Mouse (Mus musculus): ENCODE data around the gene Foxp4. TPM values are rescaled to one million over a fixed set of nuclear protein-coding genes. Genes with fewer than 3 reads are reported as not detected.

Gene Foxp4
- polyA plus RNA-seq, 1 experiment = 194 TPM

GRCm38 (mm10) chr17:47948753-47949152 lies 24.3 kb upstream of the Foxp4 start:
- WGBS = 34% methylated on average over 5 of the region's 5 CpGs
- Histone ChIP-seq H3K36me3 (ENCODE audit: control insufficient read depth, insufficient read depth, low read length) (no peaks in the 10 kb centered on the region), H3K27me3 (ENCODE audit: control insufficient read depth, insufficient read depth, low read length) (no peaks in the 10 kb centered on the region), H3K27ac (ENCODE audit: control insufficient read depth, insufficient read depth, low read length) (no peak overlapping the region), H3K4me1 (replicated peaks; ENCODE audit: control insufficient read depth, insufficient read depth, low read length) (0 out of 2 replicates have a peak, but pooled peaks cover 5% of the 10 kb centered on the region), H3K4me3 (ENCODE audit: control insufficient read depth, insufficient read depth, low read length) (no peak overlapping the region)
- DNase-seq = no peak
- TF ChIP-seq POLR2A (IDR thresholded peaks at IDR 0.05; ENCODE audit: control insufficient read depth, extremely low read depth, insufficient read depth, low read length, poor library complexity) (no peak), CTCF (IDR thresholded peaks at IDR 0.05; ENCODE audit: borderline replicate concordance, control insufficient read depth, extremely low read depth, insufficient read depth, low read length, poor library complexity) (no peak)

GRCm38 (mm10) chr17:47946921-47947420 lies 22.5 kb upstream of the Foxp4 start:
- H3K27ac ChIP-seq (ENCODE audit: control insufficient read depth, insufficient read depth, low read length) = no peak overlapping the region
- H3K4me3 ChIP-seq (ENCODE audit: control insufficient read depth, insufficient read depth, low read length) = no peak overlapping the region
- H3K27me3 ChIP-seq (ENCODE audit: control insufficient read depth, insufficient read depth, low read length) = no peaks in the 10 kb centered on the region
- DNase-seq = no peak
- TF ChIP-seq CTCF (IDR thresholded peaks at IDR 0.05; ENCODE audit: borderline replicate concordance, control insufficient read depth, extremely low read depth, insufficient read depth, low read length, poor library complexity) (no peak), POLR2A (IDR thresholded peaks at IDR 0.05; ENCODE audit: control insufficient read depth, extremely low read depth, insufficient read depth, low read length, poor library complexity) (no peak)
- H3K36me3 ChIP-seq (ENCODE audit: control insufficient read depth, insufficient read depth, low read length) = no peaks in the 10 kb centered on the region
- WGBS = 46% methylated on average over 14 of the region's 14 CpGs
- 0 out of 2 replicates have a peak, but pooled peaks cover 5% of the 10 kb centered on the region for H3K4me1 ChIP-seq (replicated peaks; ENCODE audit: control insufficient read depth, insufficient read depth, low read length)

- no peaks in the 10 kb centered on the region for H3K36me3 ChIP-seq (ENCODE audit: control insufficient read depth, insufficient read depth, low read length)
- 0 out of 2 replicates have a peak, but pooled peaks cover 5% of the 10 kb centered on the region for H3K4me1 ChIP-seq (replicated peaks; ENCODE audit: control insufficient read depth, insufficient read depth, low read length)
- TF ChIP-seq CTCF (IDR thresholded peaks at IDR 0.05; ENCODE audit: borderline replicate concordance, control insufficient read depth, extremely low read depth, insufficient read depth, low read length, poor library complexity) (no peak), POLR2A (IDR thresholded peaks at IDR 0.05; ENCODE audit: control insufficient read depth, extremely low read depth, insufficient read depth, low read length, poor library complexity) (no peak)
- DNase-seq = no peak
- WGBS = 90% methylated on average over 3 of the region's 3 CpGs
- H3K27me3 ChIP-seq (ENCODE audit: control insufficient read depth, insufficient read depth, low read length) = no peaks in the 10 kb centered on the region
- H3K27ac ChIP-seq (ENCODE audit: control insufficient read depth, insufficient read depth, low read length) = no peak overlapping the region
- no peak overlapping the region for H3K4me3 ChIP-seq (ENCODE audit: control insufficient read depth, insufficient read depth, low read length)
These were observed 21.7 kb upstream of the Foxp4 start for GRCm38 (mm10) chr17:47946111-47946510.

DNA sequence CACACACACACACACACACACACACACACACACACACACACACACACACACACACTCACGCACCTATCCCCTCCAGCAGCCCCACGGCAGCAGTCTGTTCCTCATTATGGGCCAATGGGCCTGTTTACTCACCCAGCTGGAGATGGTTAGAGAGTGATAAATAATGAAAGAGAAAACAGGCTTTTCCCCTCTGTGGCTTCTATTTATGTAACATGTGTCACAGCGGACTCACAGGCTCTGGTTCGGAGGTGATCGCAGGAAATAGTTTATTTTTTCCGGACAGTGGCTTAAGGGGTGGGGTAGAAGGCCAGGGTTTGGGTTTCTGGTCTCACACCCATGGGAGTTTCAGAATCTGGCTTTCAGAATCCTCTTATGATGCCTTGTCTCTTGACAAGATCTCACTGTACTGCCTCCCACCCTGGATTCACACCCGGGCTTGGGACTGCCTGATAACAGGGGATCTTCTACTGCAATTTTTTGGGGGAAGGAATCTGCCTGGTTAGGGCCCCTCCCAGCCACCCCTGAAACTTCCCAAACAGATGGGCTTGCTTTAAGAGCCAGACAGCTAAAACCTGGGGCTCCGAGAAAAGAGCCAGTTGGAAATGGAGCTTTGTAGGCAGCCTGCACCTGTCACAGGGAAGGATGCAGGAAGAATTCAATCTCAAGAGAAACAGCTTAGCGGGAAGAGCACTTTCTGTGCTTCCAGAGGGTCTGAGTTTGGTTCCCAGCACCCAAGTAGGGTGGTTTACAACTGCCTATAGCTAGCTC lies 18.8 kb upstream of the Foxp4 start:
- DNase-seq = no peak
- 38% methylated on average over 9 of the region's 9 CpGs for WGBS

GRCm38 (mm10) chr17:47942008-47942407 lies 17.6 kb upstream of the Foxp4 start:
- Histone ChIP-seq H3K4me3 (ENCODE audit: control insufficient read depth, insufficient read depth, low read length) (no peak overlapping the region), H3K27ac (ENCODE audit: control insufficient read depth, insufficient read depth, low read length) (no peak overlapping the region), H3K27me3 (ENCODE audit: control insufficient read depth, insufficient read depth, low read length) (no peaks in the 10 kb centered on the region), H3K4me1 (replicated peaks; ENCODE audit: control insufficient read depth, insufficient read depth, low read length) (0 out of 2 replicates have a peak, but pooled peaks cover 5% of the 10 kb centered on the region), H3K36me3 (ENCODE audit: control insufficient read depth, insufficient read depth, low read length) (no peaks in the 10 kb centered on the region)
- 94% methylated on average over 4 of the region's 4 CpGs for WGBS
- no peak for DNase-seq
- TF ChIP-seq POLR2A (IDR thresholded peaks at IDR 0.05; ENCODE audit: control insufficient read depth, extremely low read depth, insufficient read depth, low read length, poor library complexity) = no peak
- no peak for TF ChIP-seq CTCF (IDR thresholded peaks at IDR 0.05; ENCODE audit: borderline replicate concordance, control insufficient read depth, extremely low read depth, insufficient read depth, low read length, poor library complexity)

More for the DNA sequence above, 18.8 kb upstream of the Foxp4 start:
- no peak overlapping the region for H3K4me3 ChIP-seq (ENCODE audit: control insufficient read depth, insufficient read depth, low read length)
- H3K36me3 ChIP-seq (ENCODE audit: control insufficient read depth, insufficient read depth, low read length) = no peaks in the 10 kb centered on the region
- H3K4me1 ChIP-seq (replicated peaks; ENCODE audit: control insufficient read depth, insufficient read depth, low read length) = 0 out of 2 replicates have a peak, but pooled peaks cover 6% of the 10 kb centered on the region
- H3K27me3 ChIP-seq (ENCODE audit: control insufficient read depth, insufficient read depth, low read length) = no peaks in the 10 kb centered on the region
- no peak overlapping the region; the same call in 1 of the 2 replicates for H3K27ac ChIP-seq (ENCODE audit: control insufficient read depth, insufficient read depth, low read length)
- TF ChIP-seq POLR2A (IDR thresholded peaks at IDR 0.05; ENCODE audit: control insufficient read depth, extremely low read depth, insufficient read depth, low read length, poor library complexity) (no peak), CTCF (IDR thresholded peaks at IDR 0.05; ENCODE audit: borderline replicate concordance, control insufficient read depth, extremely low read depth, insufficient read depth, low read length, poor library complexity) (no peak)

DNA sequence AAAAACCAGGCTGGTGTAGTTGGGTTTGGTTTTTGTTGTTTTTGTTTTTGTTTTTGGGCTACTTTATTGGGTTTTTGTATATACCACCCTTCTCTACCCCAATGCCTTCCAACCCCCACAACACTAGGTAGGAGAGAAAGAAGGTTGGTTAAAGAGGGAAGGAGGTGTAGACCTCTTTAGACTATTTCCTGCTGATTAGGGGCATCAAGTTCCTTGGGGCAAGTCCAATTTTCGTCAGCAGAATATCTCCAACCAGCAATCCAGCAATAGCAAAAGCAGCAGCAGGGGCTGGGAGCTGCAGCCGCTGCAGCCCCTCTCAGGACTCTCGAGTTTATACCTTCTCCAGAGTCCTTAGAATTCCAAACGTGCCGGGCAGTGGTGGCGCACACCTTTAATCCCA lies 14.4 kb upstream of the Foxp4 start:
- Histone ChIP-seq H3K27me3 (ENCODE audit: control insufficient read depth, insufficient read depth, low read length) (no peaks in the 10 kb centered on the region), H3K36me3 (ENCODE audit: control insufficient read depth, insufficient read depth, low read length) (no peaks in the 10 kb centered on the region), H3K4me1 (replicated peaks; ENCODE audit: control insufficient read depth, insufficient read depth, low read length) (0 out of 2 replicates have a peak, but pooled peaks cover 3% of the 10 kb centered on the region), H3K4me3 (ENCODE audit: control insufficient read depth, insufficient read depth, low read length) (no peak overlapping the region), H3K27ac (ENCODE audit: control insufficient read depth, insufficient read depth, low read length) (no peak overlapping the region)
- WGBS = 87% methylated on average over 6 of the region's 6 CpGs
- TF ChIP-seq CTCF (IDR thresholded peaks at IDR 0.05; ENCODE audit: borderline replicate concordance, control insufficient read depth, extremely low read depth, insufficient read depth, low read length, poor library complexity) (no peak), POLR2A (IDR thresholded peaks at IDR 0.05; ENCODE audit: control insufficient read depth, extremely low read depth, insufficient read depth, low read length, poor library complexity) (no peak)
- no peak for DNase-seq
